Mouse (Mus musculus) adrenal gland, postnatal 14 days (tissue): ENCODE results near the gene Slc2a9. TPM values are rescaled to one million over a fixed set of nuclear protein-coding genes. Genes with fewer than 3 reads are reported as not detected.

ENCODE experiments used
- DNase-seq: peaks from one replicate; pipeline ENCODE4 v3.0.0; 2021; ENCODE audit warnings: mixed read lengths
- total RNA-seq: library from RNA; stranded (reverse); gene quantifications from 2 replicates; pipeline ENCODE4 v1.2.3, GENCODE M21; 2021

Slc2a9 gene
- total RNA-seq, 1 experiment from 2014 or later: 5.9 TPM

- peak; percentile 91 for DNase-seq
Observed at GRCm38 (mm10) chr5:38469891-38470578, 32.9 kb downstream of the Slc2a9 start.

GRCm38 (mm10) chr5:38466569-38467110 is 36.3 kb downstream of the Slc2a9 start:
- DNase-seq: no peak

DNA sequence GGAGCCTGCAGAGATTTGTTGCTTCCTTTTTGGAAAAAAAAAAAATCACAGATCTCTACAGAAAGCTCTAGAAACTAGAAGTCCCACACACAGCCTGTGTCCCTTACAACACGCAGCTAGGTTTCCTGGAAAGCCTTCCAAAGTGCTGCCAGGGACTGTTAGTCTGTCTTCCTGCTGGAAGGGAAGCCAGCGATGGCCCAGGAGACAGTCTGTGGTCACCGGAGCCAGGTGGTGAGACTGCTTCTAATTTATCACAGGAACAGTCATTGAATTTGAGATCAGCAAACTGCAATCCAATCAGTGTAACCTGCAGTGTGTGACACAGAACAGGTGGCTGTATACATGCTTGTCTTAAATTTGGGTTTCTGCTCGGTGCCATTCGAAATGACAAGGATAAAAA is 41.7 kb downstream of the Slc2a9 start:
- DNase-seq: no peak

GRCm38 (mm10) chr5:38450936-38451335 is 52.0 kb downstream of the Slc2a9 start:
- DNase-seq: no peak

GRCm38 (mm10) chr5:38449607-38450006 is 53.3 kb downstream of the Slc2a9 start:
- no peak for DNase-seq

DNA sequence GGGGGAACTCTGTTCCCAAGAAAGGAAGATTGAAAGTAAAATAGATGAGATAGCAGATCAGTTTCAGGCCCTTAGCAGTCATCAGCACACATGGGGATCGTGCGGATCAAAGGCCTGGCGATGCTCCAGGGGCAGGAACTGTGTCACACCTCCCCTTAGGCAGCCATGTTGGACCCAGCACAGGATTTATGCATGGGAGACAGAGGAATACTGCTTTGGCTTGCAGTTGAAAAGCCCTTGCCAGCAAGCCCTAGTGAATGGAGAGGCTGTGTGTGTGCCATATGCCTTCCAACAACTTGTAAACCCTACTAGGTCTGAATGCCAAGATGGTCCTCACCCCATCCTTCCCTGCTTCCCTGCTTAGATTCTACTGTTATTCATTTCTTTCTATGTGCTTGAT is 54.8 kb downstream of the Slc2a9 start:
- DNase-seq: no peak

DNA sequence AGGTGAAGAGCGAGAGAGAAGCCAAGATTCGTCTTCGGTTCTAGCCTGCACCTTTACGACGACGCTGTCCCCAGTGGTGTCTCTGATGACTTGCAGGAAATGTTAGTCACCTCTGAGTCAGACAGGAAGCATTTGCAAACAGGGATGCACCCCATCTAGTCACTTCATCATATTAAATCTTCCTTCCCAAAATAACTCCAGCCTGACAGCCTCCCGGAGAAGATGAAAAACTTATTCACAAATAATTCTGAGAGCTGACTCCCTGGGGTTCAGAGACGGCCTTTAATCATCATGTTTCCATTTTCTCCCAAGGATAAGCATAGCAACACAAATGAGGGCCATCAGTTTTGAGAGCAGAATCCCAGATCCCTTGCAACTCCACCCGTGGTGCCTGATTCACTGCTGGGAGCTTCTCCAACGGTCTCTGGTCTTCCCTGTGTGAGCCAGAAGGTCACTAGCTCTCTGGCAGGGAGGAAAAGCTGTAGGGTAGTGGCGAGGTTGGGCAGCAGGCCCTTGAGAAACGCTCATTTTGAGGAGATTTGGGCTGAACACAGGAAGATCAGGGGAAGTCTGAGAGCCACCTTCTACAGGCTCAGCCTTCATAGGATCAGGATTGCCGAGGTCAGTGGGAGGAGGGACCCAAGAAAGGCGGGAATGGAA is 56.5 kb downstream of the Slc2a9 start:
- DNase-seq: peak; percentile 45

- no peak for DNase-seq
Observed at GRCm38 (mm10) chr5:38441088-38441839, 61.7 kb downstream of the Slc2a9 start.

- DNase-seq: no peak
Observed at GRCm38 (mm10) chr5:38440252-38441005, 62.5 kb downstream of the Slc2a9 start.

- peak; percentile 13 for DNase-seq
Observed at GRCm38 (mm10) chr5:38436681-38437080, 66.3 kb downstream of the Slc2a9 start.

GRCm38 (mm10) chr5:38434875-38435274 is 68.1 kb downstream of the Slc2a9 start:
- no peak for DNase-seq

DNA sequence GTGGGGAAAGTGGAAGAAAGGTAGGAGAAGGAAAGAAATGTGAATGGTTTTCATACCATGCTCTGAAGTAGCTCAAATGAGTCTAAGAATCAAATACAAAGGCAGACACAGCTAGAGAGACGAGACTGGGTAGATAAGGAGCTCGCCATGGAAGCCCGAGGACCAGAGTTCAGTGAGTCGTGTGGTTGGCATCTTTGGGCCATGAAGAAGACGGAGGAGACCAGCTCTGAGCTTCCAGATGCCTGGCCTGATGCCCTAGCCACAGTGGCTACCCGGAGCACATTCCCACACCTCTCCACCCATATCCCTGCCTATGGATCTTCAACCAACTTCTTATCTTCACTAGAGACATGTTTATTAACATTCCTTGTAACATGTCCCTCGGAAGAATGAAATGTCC is 71.7 kb downstream of the Slc2a9 start:
- no peak for DNase-seq

- DNase-seq: no peak
Observed at GRCm38 (mm10) chr5:38429106-38429505, 73.8 kb downstream of the Slc2a9 start.

DNA sequence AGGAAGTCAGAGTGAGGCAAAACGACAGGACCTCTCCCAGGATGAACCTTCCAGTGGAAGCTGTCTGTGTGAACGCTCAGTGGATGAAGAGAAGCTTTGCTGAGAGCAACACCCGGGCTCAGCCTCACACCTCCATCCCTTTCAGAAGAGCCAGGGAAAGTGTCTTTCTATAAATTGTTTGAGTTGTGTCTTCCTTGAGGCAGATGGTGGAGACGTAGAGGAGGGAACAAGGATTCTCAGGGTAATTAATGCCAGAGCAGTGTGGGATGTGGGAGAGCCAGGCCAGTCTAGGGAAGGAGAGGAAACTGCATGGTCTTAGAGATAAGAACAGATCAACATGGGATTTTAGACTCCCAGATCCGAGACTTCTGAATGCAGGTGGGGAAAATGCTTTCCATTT is 75.2 kb downstream of the Slc2a9 start:
- DNase-seq: no peak

DNA sequence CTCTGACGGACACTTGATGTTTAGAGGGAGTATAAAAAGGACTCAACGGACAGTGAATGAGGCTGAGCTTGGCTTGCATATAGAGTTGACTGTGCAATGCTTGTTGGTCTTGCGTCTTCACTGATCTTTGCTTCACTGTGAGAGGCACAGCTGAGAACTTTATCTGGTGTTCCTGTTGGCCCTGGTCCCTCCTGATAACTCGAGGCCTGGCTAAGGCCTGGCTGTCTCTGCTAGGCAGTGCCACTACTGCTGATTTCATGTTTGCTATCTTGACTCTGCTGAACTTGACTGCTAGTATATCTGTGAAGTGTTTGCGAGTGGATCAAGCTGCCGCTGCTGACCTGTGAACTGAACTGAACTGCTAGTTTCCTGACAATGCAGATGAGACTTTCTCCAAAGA is 77.4 kb downstream of the Slc2a9 start:
- no peak for DNase-seq

DNA sequence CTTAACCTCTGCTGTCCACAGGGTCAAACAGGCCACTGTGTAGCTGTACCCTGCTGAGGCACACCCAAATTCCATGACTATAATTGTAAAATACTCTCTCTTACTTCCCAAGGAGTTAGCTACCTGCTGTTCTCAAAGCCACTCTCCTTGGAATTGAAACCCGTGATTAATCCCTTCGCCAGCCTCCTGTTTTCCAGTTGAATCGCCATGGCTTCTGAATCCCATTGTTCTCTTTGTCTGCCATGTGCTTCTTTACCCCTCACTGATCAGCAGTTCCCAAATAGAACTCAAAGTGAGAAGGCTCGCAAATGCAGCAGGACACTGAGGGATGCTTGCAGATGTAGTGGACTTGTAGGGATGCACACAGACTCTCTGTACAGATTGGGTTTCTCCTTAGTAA is 80.5 kb downstream of the Slc2a9 start:
- no peak for DNase-seq

DNA sequence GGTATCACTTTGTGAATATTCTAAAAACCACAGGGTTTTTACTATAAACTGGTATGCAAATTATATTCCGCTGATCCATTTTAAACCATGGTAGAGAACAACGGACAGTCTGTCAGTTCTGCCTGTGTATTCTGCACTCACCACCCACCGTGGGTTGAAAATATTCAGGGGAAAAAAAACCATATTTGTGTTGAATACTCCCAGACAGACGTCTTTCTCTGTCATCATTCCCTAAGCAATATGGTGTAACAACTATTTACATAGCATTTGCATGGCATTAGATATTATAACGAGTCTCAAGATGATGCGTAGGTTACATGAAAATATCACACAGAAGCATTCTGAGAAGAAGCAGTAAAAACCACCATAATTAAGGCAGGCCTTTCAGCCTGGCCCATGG is 84.1 kb downstream of the Slc2a9 start:
- DNase-seq: no peak

DNA sequence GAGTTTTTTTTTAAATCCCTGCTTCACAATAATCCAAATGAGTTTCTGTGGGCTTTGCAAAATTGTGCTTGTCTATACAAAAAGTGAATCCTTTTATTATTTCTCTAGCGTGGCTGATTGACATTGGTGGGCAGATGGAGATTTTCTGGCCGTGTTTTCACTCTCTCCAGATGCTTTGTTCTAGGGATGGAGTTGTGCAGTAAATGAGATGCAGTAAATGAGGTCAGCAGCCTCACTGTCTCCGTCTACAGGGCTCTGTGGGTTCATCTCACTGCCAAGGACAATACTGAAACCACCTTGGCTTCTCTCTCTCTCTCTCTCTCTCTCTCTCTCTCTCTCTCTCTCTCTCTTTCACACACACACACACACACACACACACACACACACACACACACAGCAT is 99.3 kb downstream of the Slc2a9 start:
- DNase-seq: no peak

DNA sequence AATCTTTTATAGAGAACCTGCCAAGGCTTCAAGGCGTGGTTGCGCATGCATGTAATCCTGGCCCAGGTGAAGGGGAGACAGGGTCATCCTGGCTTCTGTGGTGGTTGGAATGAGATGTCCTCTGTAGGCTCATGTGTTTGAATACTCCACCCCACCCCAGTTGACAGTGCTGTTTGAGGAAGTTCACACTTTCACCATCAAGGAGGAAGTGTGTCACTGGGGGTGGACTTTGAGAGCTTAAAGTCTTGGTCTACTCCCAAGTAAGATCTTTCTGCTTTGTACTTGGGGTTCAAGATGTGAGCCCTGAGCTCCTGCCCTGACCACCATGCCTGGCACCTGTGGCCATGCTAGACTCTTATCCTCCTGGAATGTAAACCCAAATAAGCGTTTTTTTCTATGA is 100.7 kb downstream of the Slc2a9 start:
- no peak for DNase-seq

DNA sequence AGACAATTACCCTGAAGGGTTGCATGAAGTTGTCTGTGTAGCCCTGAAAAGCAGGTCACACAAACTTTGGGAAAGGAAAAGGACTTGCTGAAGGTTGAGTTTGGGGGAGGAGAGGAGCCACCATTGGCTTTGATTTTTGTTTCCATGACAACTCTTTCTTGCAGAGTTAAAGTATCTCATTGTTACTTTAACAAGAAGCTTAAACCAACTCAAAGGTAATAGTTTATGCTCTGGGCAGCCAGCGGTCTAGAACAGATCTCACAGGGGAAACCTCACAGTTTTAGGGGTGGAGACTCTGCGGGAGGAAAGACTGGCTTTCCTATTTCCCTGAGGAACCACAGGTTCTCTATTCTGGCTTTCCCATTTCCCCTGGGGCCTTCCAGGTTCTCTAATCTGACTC is 114.1 kb downstream of the Slc2a9 start:
- no peak for DNase-seq

GRCm38 (mm10) chr5:38388420-38388823 is 114.5 kb downstream of the Slc2a9 start:
- DNase-seq: no peak

DNA sequence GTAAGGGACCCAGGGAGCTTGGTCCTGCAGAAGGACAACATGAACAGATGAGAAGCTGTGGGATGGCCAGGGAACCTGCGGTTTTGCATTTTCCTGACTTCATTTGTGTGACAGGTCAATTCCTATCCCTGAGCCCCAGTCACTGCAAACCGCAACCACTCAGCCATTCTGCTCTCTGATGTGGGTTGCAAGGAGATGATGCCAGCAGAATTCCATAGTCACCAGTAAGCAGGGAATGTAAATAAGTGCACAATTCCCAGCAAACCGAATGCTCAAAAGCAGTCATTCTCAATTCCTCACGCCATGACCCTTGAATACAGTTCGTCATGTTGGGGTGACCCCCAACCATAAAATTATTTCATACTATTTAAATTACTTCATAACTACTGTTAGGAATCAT is 123.0 kb downstream of the Slc2a9 start:
- no peak for DNase-seq
